Mouse (Mus musculus): ENCODE measurements around the gene Rptor.

DNA sequence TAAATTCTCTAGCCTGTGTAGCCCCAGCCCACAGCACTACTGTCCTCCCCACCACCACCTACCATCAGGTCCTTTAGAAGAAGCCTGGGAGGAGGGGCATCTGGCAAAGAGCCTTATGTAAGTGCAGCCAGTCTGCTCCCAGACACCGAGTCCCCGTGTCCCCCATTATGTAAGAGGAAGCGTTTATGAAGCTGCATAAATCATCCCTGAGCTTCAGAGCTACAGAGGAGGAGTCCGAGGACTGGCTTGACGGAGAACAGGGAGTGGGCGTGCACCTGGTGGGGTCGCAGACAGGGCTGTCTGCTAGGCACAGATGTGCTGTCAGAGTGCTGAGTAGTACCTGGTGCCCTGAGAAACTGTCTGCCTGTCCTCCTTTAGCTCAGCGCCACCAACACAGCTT is 208.3 kb downstream of the Rptor start:
- TF ChIP-seq CTCF (IDR thresholded peaks at IDR 0.05; ENCODE audit: borderline replicate concordance, insufficient read depth, low read depth, low read length) (no peak), POLR2A (IDR thresholded peaks at IDR 0.05; ENCODE audit: borderline replicate concordance, insufficient read depth, low read length) (no peak)
